Mouse (Mus musculus) hindbrain, postnatal 0 days (tissue): Measurements from ENCODE around the gene Grk6. TPM values are rescaled to one million over a fixed set of nuclear protein-coding genes. Genes with fewer than 3 reads are reported as not detected.
A peak's percentile ranks its signal among the peaks of the same experiment; 100 is the strongest.

Experiments
- ATAC-seq: fragments of 200-750 bp; cut with Nextera tagmentation; 2 replicates; pipeline ENCODE4 v1.8.0; 2017; ENCODE audit warnings: mild to moderate bottlenecking, moderate TSS enrichment, moderate library complexity
- DNase-seq: peaks from one replicate; pipeline ENCODE4 v3.0.0-alpha.2; 2015; ENCODE audit warnings: low spot score
- H3K27ac ChIP-seq: fragments of 300-500 bp; sonication (generic); 2 replicates; pipeline ENCODE4 v1.5.1; 2014; ENCODE audit warnings: mild to moderate bottlenecking
- H3K27me3 ChIP-seq: fragments of 300-500 bp; sonication (generic); 2 replicates; pipeline ENCODE4 v1.6.1; 2014; ENCODE audit warnings: low read length, mixed read lengths; ENCODE audit not compliant: insufficient read depth
- H3K36me3 ChIP-seq: fragments of 300-500 bp; sonication (generic); 2 replicates; pipeline ENCODE4 v1.6.1; 2014; ENCODE audit warnings: low read length, mixed read lengths; ENCODE audit not compliant: insufficient read depth
- H3K4me1 ChIP-seq: fragments of 300-500 bp; sonication (generic); 2 replicates; pipeline ENCODE4 v1.6.1; 2014; ENCODE audit warnings: antibody characterized with exemption, low read length, mixed read lengths; ENCODE audit not compliant: insufficient read depth
- H3K4me2 ChIP-seq: fragments of 300-500 bp; sonication (generic); 2 replicates; pipeline ENCODE4 v1.6.1; 2014; ENCODE audit warnings: low read depth, mild to moderate bottlenecking, low read length, moderate library complexity, mixed read lengths
- H3K4me3 ChIP-seq: fragments of 300-500 bp; sonication (generic); 2 replicates; pipeline ENCODE4 v1.5.1; 2014; ENCODE audit warnings: low read length
- H3K9ac ChIP-seq: fragments of 300-500 bp; sonication (generic); replicated peaks from 2 replicates; pipeline ENCODE4 v1.6.1; 2014; ENCODE audit warnings: mild to moderate bottlenecking, low read length, moderate library complexity, mixed read lengths
- H3K9me3 ChIP-seq: fragments of 300-500 bp; sonication (generic); 2 replicates; pipeline ENCODE4 v1.6.1; 2016; ENCODE audit warnings: low read length, mixed read lengths
- CTCF ChIP-seq: IDR thresholded peaks from 2 replicates; pipeline ENCODE4 v1.5.1; 2016; ENCODE audit warnings: antibody characterized with exemption, control low read depth, low read depth
- WGBS: fragments of 180-500 bp; shearing (Covaris S2); extraction: QIAGEN DNeasy Blood & Tissue Kit; methylation state at CpG from one replicate; pipeline ENCODE4 v1.1.7; 2014; 5-methylcytosine and 5-hydroxymethylcytosine counted together
- polyA plus RNA-seq: library from polyadenylated mRNA; unstranded; fragments of >200 nt; fragmentation: Nextera tagmentation; extraction: Ambion mirVana; gene quantifications from 2 replicates; pipeline ENCODE4 v1.2.1, GENCODE M21; 2015
- total RNA-seq: library from RNA; depleted of rRNA; stranded (reverse); fragments of >200 nt; gene quantifications from 2 replicates; pipeline ENCODE4 v1.2.3, GENCODE M21; 2014

The Grk6 gene
- total and polyA plus RNA-seq, 2 experiments from 2014 or later: 34.7 to 72.2 TPM

DNA sequence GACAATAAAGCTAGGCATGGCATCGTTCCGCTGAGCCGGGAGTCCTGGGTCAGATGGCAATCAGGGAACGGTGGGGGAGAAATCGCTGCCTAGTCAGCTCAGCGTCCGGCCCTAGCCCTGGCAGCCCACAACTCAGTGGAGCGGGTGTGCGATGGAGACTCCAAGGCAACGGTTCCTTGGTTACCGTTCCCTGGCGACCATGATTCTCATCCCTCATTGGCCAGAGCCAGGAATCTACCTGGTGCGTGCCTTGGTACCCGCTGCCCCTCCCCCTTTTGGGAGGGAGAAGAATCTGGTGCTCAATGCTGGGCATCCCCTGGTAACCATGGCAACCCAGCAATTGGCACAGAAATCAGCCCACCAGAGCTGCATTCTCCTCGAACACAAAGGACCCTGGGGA is 38.7 kb downstream of the Grk6 start:
- peak; percentile 85 for ATAC-seq
- H3K9ac ChIP-seq: peak overlapping the region; percentile 41
- no peak for TF ChIP-seq CTCF
- peak; percentile 95 for DNase-seq
- H3K4me1 ChIP-seq: peaks cover 23% of the 10 kb centered on the region
- H3K9me3 ChIP-seq: no peaks in the 10 kb centered on the region
- peaks cover 36% of the 10 kb centered on the region for H3K36me3 ChIP-seq
- peak overlapping the region; percentile 99 for H3K27ac ChIP-seq
- no peaks in the 10 kb centered on the region for H3K27me3 ChIP-seq
- 6% methylated on average over 15 of the region's 15 CpGs for WGBS
- H3K4me2 ChIP-seq: peak overlapping the region; percentile 89
- H3K4me3 ChIP-seq: peak overlapping the region; percentile 71

DNA sequence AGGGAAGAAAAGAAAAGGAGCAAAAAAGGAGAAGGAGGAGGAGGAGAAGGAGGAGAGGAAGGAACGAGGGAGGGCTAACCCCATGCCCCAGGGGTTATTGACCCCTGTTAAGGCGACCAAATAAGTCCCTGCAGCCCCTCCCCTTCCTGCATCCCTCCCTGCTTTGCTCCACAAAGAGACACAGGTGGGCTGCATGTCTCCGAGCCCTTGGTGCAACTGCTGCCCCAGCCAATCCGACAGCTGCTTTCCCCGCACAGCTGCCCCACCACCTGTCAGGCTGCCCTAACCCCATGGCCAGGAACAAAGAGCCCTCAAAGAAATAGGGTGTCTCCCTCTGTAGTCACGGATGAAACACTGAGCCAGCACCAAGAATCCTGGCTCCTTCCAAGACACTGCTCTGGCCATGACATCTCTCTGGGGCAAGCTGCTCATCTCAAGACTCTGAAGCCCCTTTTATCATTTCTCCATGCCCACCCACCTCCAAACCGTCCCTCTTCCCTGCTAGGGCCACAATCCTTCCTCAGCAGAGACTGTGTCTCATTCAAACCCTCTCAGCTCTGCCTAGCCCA is 39.7 kb downstream of the Grk6 start:
- H3K4me3 ChIP-seq: peak overlapping the region; percentile 71
- peaks cover 23% of the 10 kb centered on the region for H3K4me1 ChIP-seq
- no peak for TF ChIP-seq CTCF
- peaks cover 26% of the 10 kb centered on the region for H3K36me3 ChIP-seq
- H3K9me3 ChIP-seq: no peaks in the 10 kb centered on the region
- H3K4me2 ChIP-seq: peak overlapping the region; percentile 89
- ATAC-seq (no peak), DNase-seq (peak; percentile 34)
- WGBS: 13% methylated on average over 7 of the region's 7 CpGs
- peak overlapping the region; percentile 99 for H3K27ac ChIP-seq
- no peaks in the 10 kb centered on the region for H3K27me3 ChIP-seq
- peak overlapping the region; percentile 99 for H3K9ac ChIP-seq

DNA sequence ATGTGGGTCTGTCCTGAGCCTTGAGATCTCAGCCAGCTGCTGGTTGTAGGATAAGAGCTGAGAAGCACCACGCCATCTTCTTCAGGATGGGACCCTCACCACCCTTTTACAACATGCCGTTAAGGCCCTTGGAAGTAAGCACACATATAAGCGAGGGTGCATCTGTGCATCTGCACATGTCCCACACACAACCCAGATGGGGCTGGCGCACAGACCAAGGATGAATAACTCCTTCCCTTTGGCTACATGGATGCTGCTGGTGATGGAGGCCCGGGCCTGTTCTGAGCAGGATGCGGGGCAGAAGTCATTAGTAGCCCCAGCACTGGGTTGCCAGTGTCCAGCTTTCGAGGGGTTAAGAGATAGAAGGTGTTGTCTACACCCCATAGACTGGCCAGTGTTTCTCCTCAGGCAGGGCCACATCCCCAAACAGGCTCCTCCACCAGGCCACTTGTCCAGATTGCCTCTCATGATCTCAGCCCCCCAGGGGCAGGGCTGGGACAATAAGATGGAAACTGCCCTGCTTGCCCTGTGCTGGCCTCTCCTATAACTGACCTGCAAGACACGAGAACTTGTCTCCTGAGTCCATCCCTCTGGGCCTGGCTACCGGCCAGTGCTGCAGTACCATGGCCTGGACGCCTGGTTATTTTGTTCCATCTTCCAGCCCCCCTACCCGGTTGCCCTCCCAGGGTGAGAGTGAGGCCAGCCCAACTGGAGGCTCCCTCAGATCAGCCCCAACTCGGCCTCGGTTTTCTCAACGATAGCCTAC is 41.3 kb downstream of the Grk6 start:
- TF ChIP-seq CTCF: 0 out of 2 replicates have a peak, but pooled peaks have one; percentile 13
- Histone ChIP-seq H3K4me2 (peak overlapping the region; percentile 89), H3K4me3 (peak overlapping the region; percentile 71), H3K9ac (peak overlapping the region; percentile 99), H3K9me3 (no peaks in the 10 kb centered on the region), H3K4me1 (peaks cover 23% of the 10 kb centered on the region), H3K27me3 (no peaks in the 10 kb centered on the region), H3K27ac (peak overlapping the region; percentile 99), H3K36me3 (peaks cover 10% of the 10 kb centered on the region; the same call in 1 of the 2 replicates)
- DNase-seq: peak; percentile 62
- WGBS: 21% methylated on average over 14 of the region's 14 CpGs
- ATAC-seq: no peak

- no peak for TF ChIP-seq CTCF
- H3K4me3 ChIP-seq: peak overlapping the region; percentile 71
- no peaks in the 10 kb centered on the region for H3K27me3 ChIP-seq
- H3K4me1 ChIP-seq: peaks cover 23% of the 10 kb centered on the region
- H3K9ac ChIP-seq: peak overlapping the region; percentile 99
- peak overlapping the region; percentile 99 for H3K27ac ChIP-seq
- WGBS: under 1% methylated on average over 28 of the region's 29 CpGs
- DNase-seq: peak; percentile 75
- peak overlapping the region; percentile 89 for H3K4me2 ChIP-seq
- H3K36me3 ChIP-seq: peaks cover 3% of the 10 kb centered on the region; the same call in 1 of the 2 replicates
- peak; percentile 48 for ATAC-seq
- H3K9me3 ChIP-seq: no peaks in the 10 kb centered on the region
Observed at GRCm38 (mm10) chr13:55486916-55487577, 42.2 kb downstream of the Grk6 start.

DNA sequence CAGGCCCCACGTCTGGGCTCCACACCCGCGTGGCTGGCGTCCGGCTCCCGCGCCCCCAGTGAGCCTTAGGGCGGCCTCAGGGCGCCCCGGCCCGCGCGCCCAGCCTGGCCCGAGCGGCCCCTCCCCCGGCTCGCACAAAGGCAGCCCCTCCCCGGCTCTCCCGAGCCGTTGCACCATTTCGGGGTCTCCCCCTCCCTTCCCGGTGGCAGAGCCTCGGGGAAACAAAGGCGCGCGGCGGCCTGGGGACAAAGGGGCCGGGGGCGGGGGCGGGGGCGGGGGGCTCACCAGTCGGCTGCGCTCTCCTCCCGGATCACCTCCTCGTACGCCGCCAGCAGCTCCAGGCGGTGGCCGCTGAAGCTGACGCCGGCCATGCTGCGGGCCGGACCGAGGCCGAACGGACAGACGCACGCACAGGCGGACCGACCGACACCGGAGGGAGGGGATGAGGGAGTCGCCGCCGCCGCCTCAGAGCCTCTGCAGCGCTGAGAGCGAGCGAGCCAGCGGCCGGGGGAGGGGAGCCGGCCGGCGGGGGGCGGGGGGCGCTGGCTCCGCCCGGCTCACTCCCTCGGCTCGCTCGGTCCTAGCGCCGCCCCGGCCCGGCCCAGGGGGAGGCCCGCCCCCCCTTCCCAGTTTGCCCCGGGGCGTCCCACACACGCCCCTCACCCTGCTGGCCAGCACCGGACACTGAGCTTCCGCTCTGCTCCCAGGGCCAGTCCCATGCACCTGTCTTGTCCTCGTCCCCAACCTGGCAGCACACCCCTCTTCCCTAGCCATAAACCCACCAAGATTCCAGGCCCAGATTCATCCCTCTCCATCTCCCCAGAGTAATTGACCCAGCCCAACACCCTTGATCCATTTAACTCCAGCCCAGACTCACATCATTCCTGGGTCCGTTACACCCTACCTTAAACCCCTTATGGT is 43.0 kb downstream of the Grk6 start, which contains the start of gene Dbn1:
Dbn1 (minus strand) TSS at position 534 of the 921 bp plus-strand sequence.
- H3K27me3 ChIP-seq: no peaks in the 10 kb centered on the region
- ATAC-seq: peak; percentile 79
- under 1% methylated on average over 51 of the region's 83 CpGs for WGBS
- H3K9me3 ChIP-seq: no peaks in the 10 kb centered on the region
- peak; percentile 88 for DNase-seq
- H3K27ac ChIP-seq: peak within 1 kb of the TSS; percentile 99
- TF ChIP-seq CTCF: no peak
- peak within 1 kb of the TSS; percentile 99 for H3K9ac ChIP-seq
- H3K4me3 ChIP-seq: peak within 1 kb of the TSS; percentile 71
- no peaks in the 10 kb centered on the region for H3K36me3 ChIP-seq
- peak within 1 kb of the TSS; percentile 89 for H3K4me2 ChIP-seq
- H3K4me1 ChIP-seq: peaks cover 19% of the 10 kb centered on the region

DNA sequence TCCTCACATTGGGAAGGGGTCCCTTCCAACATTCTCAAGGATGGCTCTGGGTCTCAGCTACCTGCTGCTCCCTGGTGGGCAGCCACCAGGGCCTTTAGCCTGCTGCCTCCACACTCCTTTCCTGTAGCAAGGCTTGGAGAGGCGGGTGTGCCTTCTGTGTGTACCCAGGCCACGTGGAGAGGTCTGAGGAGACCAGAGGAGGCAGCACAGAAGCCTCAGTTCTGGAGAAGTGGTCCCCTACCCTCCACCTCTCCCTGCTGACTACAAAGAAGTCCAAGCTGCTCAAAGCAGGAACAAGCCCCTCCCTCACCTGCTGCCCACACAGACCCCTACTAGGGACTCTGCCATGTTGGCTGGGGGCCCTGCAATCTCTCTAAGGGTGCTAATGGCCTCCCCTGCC is 49.4 kb downstream of the Grk6 start:
- DNase-seq (no peak), ATAC-seq (no peak)
- Histone ChIP-seq H3K36me3 (no peaks in the 10 kb centered on the region), H3K4me3 (no peak overlapping the region), H3K9me3 (no peaks in the 10 kb centered on the region), H3K4me1 (peaks cover 16% of the 10 kb centered on the region), H3K27me3 (no peaks in the 10 kb centered on the region), H3K27ac (no peak overlapping the region; the same call in 1 of the 2 replicates), H3K4me2 (no peak overlapping the region), H3K9ac (no peak overlapping the region)
- whole genome bisulfite sequencing: 31% methylated on average over 2 of the region's 2 CpGs
- TF ChIP-seq CTCF: no peak
